Mouse (Mus musculus) CH12.LX (cell line): ENCODE data around the gene Magea4.

Experiments used
- BHLHE40 ChIP-seq: IDR thresholded peaks from 2 replicates; pipeline ENCODE4 v1.6.1; 2011; ENCODE audit warnings: mild to moderate bottlenecking, low read depth, low read length, improper control_type of control experiment
- CHD2 ChIP-seq: IDR thresholded peaks from 2 replicates; pipeline ENCODE4 v1.6.1; 2011; ENCODE audit warnings: low read length, improper control_type of control experiment
- CTCF ChIP-seq, 2 experiments: IDR thresholded peaks in 1 of 2; conservative IDR thresholded peaks in 1 of 2; 2 replicates each; pipeline ENCODE4 v1.5.1; 2011 to 2012; ENCODE audit warnings: low read depth in 2 of 2, low read length in 2 of 2, improper control_type of control experiment in 1 of 2, inconsistent platforms in 1 of 2, mild to moderate bottlenecking in 1 of 2, moderate library complexity in 1 of 2
- EP300 ChIP-seq: IDR thresholded peaks from 2 replicates; pipeline ENCODE4 v1.6.1; 2011; ENCODE audit warnings: low read length, improper control_type of control experiment
- ETS1 ChIP-seq: conservative IDR thresholded peaks from 2 replicates; pipeline ENCODE4 v1.6.1; 2012; ENCODE audit warnings: low read depth, mild to moderate bottlenecking, inconsistent platforms, low read length, improper control_type of control experiment, moderate library complexity
- IRF4 ChIP-seq: IDR thresholded peaks from 2 replicates; pipeline ENCODE4 v1.6.1; 2014; ENCODE audit warnings: low read depth, mild to moderate bottlenecking, inconsistent platforms, low read length, improper control_type of control experiment
- KAT2A ChIP-seq: IDR thresholded peaks from 2 replicates; pipeline ENCODE4 v1.6.1; 2012; ENCODE audit warnings: low read length, improper control_type of control experiment, inconsistent platforms; ENCODE audit not compliant: insufficient replicate concordance
- MAFK ChIP-seq: IDR thresholded peaks from 2 replicates; pipeline ENCODE4 v1.6.1; 2011; ENCODE audit warnings: low read length, improper control_type of control experiment; ENCODE audit not compliant: insufficient replicate concordance
- MAX ChIP-seq: IDR thresholded peaks from 2 replicates; pipeline ENCODE4 v1.6.1; 2011; ENCODE audit warnings: low read length, improper control_type of control experiment
- PAX5 ChIP-seq: IDR thresholded peaks from 2 replicates; pipeline ENCODE4 v1.6.1; 2012; ENCODE audit warnings: low read length, inconsistent platforms, mixed read lengths
- POLR2A ChIP-seq: IDR thresholded peaks from 2 replicates; pipeline ENCODE4 v1.6.1; 2011; ENCODE audit warnings: low read depth, mild to moderate bottlenecking, improper control_type of control experiment, low read length
- ZNF384 ChIP-seq: IDR thresholded peaks from 2 replicates; pipeline ENCODE4 v1.6.1; 2012; ENCODE audit warnings: low read depth, low read length, improper control_type of control experiment, inconsistent platforms

- TF ChIP-seq CTCF (conservative IDR thresholded peaks at IDR 0.05 in 1 of 2, IDR thresholded peaks at IDR 0.05 in 1 of 2; ENCODE audit: low read depth in 2 of 2, low read length in 2 of 2) (no peak), IRF4 (no peak), CHD2 (no peak), EP300 (no peak), MAX (no peak), ETS1 (no peak), MAFK (no peak), PAX5 (no peak), KAT2A (no peak), ZNF384 (no peak), POLR2A (no peak), BHLHE40 (no peak)
Measured at GRCm38 (mm10) chrX:72270637-72271036, 48.8 kb downstream of the Magea4 start.
